ENCODE assay signal across 10 mouse cellular contexts in genomic region chr5:111489022-111489616, GRCm38 (mm10).
DNase-seq lines count a peak whose midpoint lies in the region; ATAC-seq and TF ChIP-seq lines count a peak whose summit lies in the region.
"Had no signal": no experiment of that assay in that cellular context is flagged by ENCODE, and none has a peak within 500 bp of the region (broad histone marks: within the 10 kb centered on the region; RNA-seq: fewer than 3 reads in every experiment).

No protein-coding gene starts in this region.

- no peaks in the 10 kb centered on the region for H3K36me3 ChIP-seq in hindbrain, embryonic 12.5 days
- H3K36me3 ChIP-seq: embryonic facial prominence, embryonic 15.5 days; liver, embryonic 15.5 days had no signal

- peak; percentile 73 for ATAC-seq in activated CD4-positive, CD25-positive, alpha-beta regulatory T cell, adult 4 months
- peak; percentile 71 for ATAC-seq in hindbrain, embryonic 12.5 days (ENCODE audit: low FRiP score)

- H3K27me3 ChIP-seq in hindbrain, embryonic 12.5 days = no peaks in the 10 kb centered on the region
- H3K27me3 ChIP-seq: embryonic facial prominence, embryonic 15.5 days; liver, embryonic 15.5 days had no signal

- peak overlapping the region; percentile 33 for H3K4me3 ChIP-seq in layer of hippocampus, adult 2 months
- no peak overlapping the region for H3K4me3 ChIP-seq in hindbrain, embryonic 12.5 days
- H3K4me3 ChIP-seq: embryonic facial prominence, embryonic 15.5 days; liver, embryonic 15.5 days had no signal

- H3K27ac ChIP-seq in layer of hippocampus, adult 2 months = 0 out of 2 replicates have a peak overlapping the region, but pooled peaks have one; percentile 32
- H3K27ac ChIP-seq in hindbrain, embryonic 12.5 days = no peak overlapping the region
- H3K27ac ChIP-seq: embryonic facial prominence, embryonic 15.5 days; liver, embryonic 15.5 days had no signal

- H3K9me3 ChIP-seq in hindbrain, embryonic 12.5 days (replicated peaks) = no peaks in the 10 kb centered on the region
- H3K9me3 ChIP-seq: embryonic facial prominence, embryonic 15.5 days; liver, embryonic 15.5 days had no signal

- intact Hi-C loops in heart, postnatal 36 days (cut with DNase I) = no loop called here

- peak overlapping the region; percentile 23; the same call in 1 of the 2 replicates for H3K4me2 ChIP-seq in hindbrain, embryonic 12.5 days (replicated peaks)
- H3K4me2 ChIP-seq: embryonic facial prominence, embryonic 15.5 days; liver, embryonic 15.5 days had no signal

- DNase-seq in layer of hippocampus, adult 2 months (ENCODE audit: low spot score in 2 of 2) = peak; percentile 43 to 44
- DNase-seq in layer of hippocampus, adult 9-10 months (ENCODE audit: low spot score) = no peak
- peak; percentile 24 for DNase-seq in naive thymus-derived CD4-positive, alpha-beta T cell, adult 2 months (ENCODE audit: low read depth)
- no peak for DNase-seq in cerebellum, adult 9-11 months
- DNase-seq in heart, postnatal 36 days = no peak
- no peak for DNase-seq in urinary bladder, postnatal 14 days (ENCODE audit: low spot score)

- WGBS in hindbrain, embryonic 12.5 days = 56% methylated on average over 7 of the region's 7 CpGs

- 0 out of 2 replicates have a peak, but pooled peaks cover 4% of the 10 kb centered on the region for H3K4me1 ChIP-seq in hindbrain, embryonic 12.5 days
- H3K4me1 ChIP-seq: embryonic facial prominence, embryonic 15.5 days; liver, embryonic 15.5 days had no signal

- no peak for TF ChIP-seq CTCF in layer of hippocampus, adult 2 months (conservative IDR thresholded peaks at IDR 0.05)

- H3K9ac ChIP-seq in hindbrain, embryonic 12.5 days = no peak overlapping the region
- H3K9ac ChIP-seq: embryonic facial prominence, embryonic 15.5 days; liver, embryonic 15.5 days had no signal

Comparison
In these comparisons a context has a peak if more than half of its experiments do, and no peak if none do; other contexts are left out.
1. DNase-seq: peak in layer of hippocampus, adult 2 months (2 of 2) and naive thymus-derived CD4-positive, alpha-beta T cell, adult 2 months (single experiment); none in layer of hippocampus, adult 9-10 months (single experiment), cerebellum, adult 9-11 months (single experiment), heart, postnatal 36 days (0 of 2) and urinary bladder, postnatal 14 days (single experiment).